Mouse (Mus musculus) testis, adult 2 months (tissue): Measurements from ENCODE around the gene Stk38.

Experiments
- CTCF ChIP-seq: fragments of 200-500 bp; IDR thresholded peaks from 2 replicates; pipeline ENCODE4 v1.5.1; 2012; ENCODE audit warnings: low read depth, mild to moderate bottlenecking, inconsistent platforms, low read length, moderate library complexity; ENCODE audit not compliant: control insufficient read depth, insufficient read depth, insufficient replicate concordance
- POLR2A ChIP-seq: fragments of 200-500 bp; IDR thresholded peaks from 2 replicates; pipeline ENCODE4 v1.6.1; 2012; ENCODE audit warnings: low read depth, mild to moderate bottlenecking, inconsistent platforms, low read length, moderate library complexity; ENCODE audit not compliant: control insufficient read depth

GRCm38 (mm10) chr17:29035506-29035905 is 27.7 kb upstream of the Stk38 start:
- TF ChIP-seq POLR2A (no peak), CTCF (no peak)
